Mouse (Mus musculus) T-cell, adult 2 months (primary cell): ENCODE data around the gene Mid1.
"Not testable (repeated sequence)": the region's sequence is repeated elsewhere in the genome, so short reads cannot be mapped to it uniquely, and the experiment has no call there.

Experiments used
- DNase-seq: peaks from one replicate; pipeline ENCODE4 v3.0.0; 2022; ENCODE audit warnings: low spot score

The Mid1 gene

DNA sequence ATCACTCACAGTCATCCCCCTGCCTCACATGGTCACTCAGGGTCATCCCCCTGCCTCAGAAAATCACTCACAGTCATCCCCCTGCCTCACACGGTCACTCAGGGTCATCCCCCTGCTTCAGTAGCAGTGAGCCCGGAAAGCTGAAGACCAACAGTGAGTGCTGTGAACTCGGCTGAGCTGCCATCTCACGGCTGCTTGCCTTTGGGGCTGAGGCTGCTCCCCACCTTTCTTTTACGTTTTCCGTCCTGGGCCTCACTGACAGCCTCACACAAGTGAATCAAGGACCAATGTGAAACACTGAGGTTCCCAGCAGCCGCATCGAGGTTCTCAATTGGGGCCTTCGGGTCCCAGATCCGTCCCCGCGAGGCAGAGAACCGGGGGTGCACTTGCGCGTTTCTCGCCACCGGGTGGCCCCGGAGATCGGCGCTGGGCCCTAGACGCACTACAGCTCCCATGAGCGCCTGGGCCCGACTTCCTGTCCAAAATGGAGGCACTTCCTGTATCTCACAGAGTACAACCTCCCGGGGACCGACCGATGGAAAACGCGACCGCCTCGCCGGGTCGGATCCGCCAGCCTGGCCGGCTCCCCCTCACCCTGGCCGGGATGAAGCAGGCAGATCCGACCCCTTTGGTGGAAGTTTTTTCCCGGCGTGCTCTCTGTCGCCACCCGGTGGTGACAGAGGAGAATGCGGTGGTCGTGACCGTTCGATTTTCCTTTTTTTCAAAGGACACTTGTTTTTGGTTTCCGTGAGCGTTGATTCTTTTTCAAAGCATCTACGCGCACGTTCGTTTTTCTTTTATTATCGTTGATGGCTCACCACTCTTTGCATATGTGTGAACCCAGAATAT, 301.7 kb downstream of the Mid1 start:
- DNase-seq: peak; percentile 94

DNA sequence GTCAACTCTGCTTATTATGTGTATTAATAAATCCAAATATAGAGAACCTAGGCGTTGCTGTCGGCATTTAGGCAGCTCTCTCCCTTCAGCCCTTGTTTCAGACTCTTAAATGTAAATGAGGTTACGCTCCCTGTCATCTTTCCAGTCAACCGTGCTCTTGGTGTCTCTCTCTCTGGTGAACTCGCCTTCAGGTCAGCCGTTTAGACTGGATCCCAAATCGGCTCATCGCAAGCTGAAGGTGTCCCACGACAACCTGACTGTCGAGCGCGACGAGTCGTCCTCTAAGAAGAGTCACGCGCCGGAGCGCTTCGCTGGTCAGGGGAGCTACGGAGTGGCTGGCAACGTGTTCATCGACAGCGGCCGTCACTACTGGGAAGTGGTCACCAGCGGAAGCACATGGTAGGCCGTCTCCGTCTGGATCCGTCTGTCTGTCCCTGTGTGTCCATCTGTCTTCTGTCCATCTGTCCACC, 302.4 kb downstream of the Mid1 start:
- DNase-seq: peak; percentile 25

DNA sequence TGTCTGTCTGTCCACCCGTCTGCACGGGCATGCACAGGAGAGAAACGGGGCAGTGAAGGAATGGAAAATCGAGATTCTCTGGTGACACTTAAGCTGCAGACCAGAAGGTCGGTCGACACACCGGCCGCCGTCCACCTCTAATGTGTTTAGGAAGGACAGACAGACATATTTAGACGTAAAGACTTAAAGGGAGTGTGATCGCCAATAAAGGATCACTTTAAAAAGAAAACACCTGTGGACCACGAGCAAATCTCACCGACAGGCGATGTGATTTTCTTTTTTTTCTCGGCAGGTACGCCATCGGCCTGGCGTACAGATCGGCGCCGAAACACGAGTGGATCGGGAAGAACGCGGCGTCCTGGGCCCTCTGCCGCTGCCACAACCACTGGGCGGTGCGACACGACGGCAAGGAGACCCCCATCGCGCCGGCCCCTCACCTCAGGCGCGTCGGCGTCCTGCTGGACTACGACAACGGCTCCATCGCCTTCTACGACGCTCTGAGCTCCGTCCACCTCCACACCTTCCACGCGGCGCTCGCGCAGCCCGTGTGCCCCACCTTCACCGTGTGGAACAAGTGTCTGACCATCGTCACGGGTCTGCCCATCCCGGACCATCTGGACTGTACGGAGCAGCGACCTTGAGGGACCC, 303.7 kb downstream of the Mid1 start:
- DNase-seq: peak; percentile 35

- not testable (repeated sequence) for DNase-seq
Observed at GRCm38 (mm10) chrX:169989219-169989595, 304.2 kb downstream of the Mid1 start.

- DNase-seq: peak; percentile 91
Observed at GRCm38 (mm10) chrX:169989691-169990631, 305.0 kb downstream of the Mid1 start.

- DNase-seq: peak; percentile 100
Observed at GRCm38 (mm10) chrX:169991128-169991873, 306.3 kb downstream of the Mid1 start.

DNA sequence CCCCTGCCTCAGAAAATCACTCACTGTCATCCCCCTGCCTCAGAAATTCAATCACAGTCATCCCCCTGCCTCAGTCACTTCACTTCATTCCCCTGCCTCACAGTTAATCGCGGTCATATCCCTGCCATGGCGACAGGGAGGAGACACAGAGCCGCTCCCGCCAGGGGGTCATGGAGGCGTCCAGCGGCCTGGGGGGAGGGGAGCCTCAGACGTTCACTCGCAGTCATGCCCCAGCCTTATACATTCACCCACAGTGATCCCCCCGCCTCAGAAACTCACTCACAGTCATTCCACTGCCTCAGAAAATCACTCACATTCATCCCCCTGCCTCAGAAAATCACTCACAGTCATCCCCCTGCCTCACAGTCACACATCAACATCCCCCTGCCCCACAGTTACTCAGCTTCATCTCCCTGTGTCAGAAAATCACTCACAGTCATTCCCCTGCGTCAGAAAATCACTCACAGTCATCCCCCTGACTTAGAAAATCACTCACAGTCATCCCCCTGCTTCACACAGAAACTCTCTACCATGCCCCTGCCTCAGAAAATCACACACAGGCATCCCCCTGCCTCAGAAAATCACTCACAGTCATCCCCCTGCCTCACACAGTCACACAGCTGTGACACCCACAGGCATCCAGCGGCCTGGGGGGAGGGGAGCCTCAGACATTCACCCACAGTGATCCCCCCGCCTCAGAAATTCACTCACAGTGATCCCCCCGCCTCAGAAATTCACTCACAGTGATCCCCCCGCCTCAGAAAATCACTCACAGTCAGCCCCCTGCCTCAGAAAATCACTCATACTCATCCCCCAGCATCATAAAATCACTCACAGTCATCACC, 307.3 kb downstream of the Mid1 start:
- not testable (repeated sequence) for DNase-seq

DNA sequence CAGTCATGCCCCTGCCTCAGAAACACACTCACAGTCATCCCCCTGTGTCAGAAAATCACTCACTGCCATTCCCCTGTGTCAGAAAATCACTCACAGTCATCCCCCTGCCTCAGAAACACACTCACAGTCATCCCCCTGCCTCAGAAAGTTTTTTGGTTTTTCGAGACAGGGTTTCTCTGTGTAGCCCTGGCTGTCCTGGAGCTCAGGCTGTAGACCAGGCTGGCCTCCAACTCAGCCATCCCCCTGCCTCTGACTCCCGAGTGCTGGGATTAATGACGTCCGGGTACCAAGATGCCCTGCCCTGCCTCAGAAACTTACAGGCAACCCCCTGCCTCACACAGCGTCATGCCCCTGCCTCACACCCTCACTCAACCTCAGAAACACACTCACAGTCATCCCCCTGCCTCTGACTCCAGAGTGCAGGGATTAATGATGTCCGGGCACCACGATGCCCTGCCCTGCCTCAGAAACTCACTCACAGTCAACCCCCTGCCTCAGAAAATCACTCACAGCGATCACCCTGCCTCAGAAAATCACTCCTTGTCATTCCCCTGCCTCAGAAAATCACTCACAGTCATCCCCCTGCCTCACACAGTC, 308.1 kb downstream of the Mid1 start:
- DNase-seq: not testable (repeated sequence)

DNA sequence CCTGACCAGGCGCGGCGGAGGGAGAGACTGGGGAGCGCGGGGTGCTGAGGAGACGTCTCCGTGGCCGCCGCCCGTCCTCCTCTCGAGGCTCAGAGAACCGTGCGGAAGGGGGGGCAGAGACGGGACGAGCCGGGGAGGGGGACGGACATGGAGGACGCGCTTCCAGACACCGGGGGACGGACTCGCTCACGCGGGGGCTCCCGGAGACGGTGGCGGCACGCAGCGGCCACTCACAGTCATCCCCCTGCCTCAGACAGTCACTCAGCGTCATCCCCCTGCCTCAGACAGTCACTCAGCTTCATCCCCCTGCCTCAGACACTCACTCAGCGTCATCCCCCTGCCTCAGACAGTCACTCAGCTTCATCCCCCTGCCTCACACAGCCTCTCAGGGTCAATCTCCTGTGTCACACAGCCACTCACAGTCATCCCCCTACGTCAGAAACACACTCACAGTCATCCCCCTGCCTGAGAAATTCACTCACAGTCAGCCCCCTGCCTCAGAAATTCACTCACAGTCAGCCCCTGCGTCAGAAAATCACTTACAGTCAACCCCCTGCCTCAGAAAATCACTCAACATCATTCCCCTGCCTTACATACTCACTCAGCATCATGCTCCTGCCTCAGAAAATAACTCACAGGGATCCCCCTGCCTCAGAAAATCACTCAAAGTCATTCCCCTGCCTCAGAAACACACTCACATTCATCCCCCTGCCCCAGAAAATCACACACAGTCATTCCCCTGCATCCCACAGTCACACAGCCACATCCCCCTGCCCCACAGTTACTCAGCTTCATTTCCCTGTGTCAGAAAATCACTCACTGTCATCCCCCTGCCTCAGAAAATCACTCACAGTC, 309.2 kb downstream of the Mid1 start:
- peak; percentile 50 for DNase-seq

GRCm38 (mm10) chrX:169994866-169995711, 310.1 kb downstream of the Mid1 start:
- not testable (repeated sequence) for DNase-seq

GRCm38 (mm10) chrX:169995909-169996521, 311.0 kb downstream of the Mid1 start:
- DNase-seq: not testable (repeated sequence)

DNA sequence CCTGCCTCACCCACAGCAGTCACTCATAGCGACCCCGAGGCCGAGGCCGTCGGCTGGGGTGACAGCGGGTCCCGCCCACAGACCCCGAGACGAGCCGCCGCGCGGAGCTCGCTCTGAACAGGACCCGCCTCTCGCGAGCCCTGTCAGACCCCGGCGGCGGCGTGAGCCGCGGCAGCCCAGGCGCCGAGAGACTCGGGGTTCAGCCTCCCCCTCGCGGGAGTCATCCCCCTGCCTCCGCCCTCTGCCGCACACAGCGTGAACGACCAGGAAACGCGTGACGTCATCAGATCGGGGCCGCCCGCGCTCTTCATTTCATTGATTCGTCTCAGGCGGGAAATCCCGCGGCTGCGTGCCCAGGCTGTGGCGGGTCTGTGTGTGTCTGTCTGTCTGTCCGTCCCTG, 311.9 kb downstream of the Mid1 start:
- peak; percentile 98 for DNase-seq

DNA sequence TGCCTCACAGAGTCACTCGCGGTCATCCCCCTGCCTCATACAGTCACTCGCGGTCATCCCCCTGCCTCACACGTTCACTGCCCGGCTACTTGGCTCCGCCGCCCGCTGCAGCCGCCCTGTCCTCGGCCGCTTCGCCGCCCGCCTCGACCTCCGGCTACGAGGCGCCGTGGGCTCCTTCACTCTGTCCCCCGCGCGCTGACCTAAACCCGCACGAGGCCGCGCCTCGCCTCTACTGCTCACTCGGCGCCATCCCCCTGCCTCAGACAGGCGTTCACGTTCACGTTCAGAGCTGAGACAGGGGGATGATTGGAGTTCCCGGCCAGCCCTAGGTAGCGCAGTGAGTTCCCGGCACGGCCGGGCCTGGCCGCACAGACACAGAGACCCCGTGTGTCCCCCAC, 312.5 kb downstream of the Mid1 start:
- not testable (repeated sequence) for DNase-seq

DNA sequence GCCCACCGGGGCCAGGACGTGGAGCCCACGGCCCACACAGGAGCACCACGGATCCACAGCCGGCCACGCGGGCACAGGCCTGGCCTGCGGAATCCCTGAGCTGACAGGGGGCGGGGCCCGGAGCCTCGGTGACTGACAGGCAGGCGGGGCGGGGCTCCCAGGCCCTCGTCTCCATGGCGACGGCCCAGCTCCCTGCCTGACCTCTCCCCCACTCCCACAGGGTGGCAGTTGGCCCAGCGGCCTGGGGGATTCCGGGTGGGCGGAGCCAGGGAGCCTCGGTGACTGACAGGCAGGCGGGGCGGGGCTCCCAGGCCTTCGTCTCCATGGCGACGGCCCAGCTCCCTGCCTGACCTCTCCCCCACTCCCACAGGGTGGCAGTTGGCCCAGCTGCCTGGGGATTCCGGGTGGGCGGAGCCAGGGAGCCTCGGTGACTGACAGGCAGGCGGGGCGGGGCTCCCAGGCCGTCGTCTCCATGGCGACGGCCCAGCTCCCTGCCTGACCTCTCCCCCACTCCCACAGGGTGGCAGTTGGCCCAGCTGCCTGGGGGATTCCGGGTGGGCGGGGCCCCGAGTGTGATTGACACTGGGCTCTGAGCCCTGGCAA, 313.0 kb downstream of the Mid1 start:
- peak; percentile 100 for DNase-seq

DNA sequence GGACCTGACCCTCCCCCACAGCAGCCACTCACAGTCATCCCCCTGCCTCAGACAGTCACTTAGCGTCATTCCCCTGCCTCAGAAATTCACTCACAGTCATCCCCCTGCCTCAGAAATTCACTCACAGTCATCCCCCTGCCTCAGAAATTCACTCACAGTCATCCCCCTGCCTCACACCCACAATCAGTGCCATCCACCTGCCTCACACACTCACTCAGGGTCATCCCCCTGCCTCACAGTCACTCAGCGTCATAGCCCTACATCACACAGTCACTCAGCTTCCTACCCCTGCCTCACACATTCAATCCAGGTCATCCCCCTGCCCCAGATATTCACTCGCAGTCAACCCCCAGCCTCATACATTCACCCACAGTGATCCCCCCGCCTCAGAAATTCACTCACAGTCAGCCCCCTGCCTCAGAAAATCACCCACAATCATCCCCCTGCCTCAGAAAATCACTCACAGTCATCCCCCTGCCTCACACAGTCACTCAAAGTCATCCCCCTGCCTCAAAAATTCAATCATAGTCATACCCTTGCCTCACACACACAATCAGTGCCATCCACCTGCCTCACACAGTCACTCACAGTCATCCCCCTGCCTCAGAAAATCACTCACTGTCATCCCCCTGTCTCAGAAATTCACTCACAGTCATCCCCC, 313.7 kb downstream of the Mid1 start:
- DNase-seq: not testable (repeated sequence)

DNA sequence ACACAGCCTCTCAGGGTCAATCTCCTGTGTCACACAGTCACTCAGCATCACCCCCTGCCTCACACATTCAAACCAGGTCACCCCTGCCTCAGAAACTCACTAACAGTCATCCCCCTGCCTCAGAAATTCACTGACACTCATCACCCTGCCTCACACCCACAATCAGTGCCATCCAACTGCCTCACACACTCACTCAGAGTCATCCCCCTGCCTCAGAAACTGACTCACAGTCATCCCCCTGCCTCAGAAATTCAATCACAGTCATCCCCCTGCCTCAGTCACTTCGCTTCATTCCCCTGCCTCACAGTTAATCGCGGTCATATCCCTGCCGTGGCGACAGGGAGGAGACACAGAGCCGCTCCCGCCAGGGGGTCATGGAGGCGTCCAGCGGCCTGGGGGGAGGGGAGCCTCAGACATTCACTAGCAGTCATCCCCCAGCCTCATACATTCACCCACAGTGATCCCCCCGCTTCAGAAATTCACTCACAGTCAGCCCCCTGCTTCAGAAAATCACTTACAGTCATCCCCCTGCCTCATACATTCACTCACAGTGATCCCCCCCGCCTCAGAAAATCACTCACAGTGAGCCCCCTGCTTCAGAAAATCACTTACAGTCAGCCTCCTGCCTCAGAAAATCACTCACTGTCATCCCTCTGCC, 314.4 kb downstream of the Mid1 start:
- not testable (repeated sequence) for DNase-seq
